Mouse (Mus musculus): ENCODE data around the gene Col3a1. TPM values are rescaled to one million over a fixed set of nuclear protein-coding genes. Genes with fewer than 3 reads are reported as not detected.

Gene Col3a1
- 2,310 and 2,896 TPM in 2 replicates for polyA plus RNA-seq (2015; fragmentation: Nextera tagmentation; extraction: Ambion mirVana)

GRCm38 (mm10) chr1:45311388-45311787 is at the start of gene Col3a1:
Gene Col3a1, plus strand, starts transcription at chr1:45311538.

Small RNA genes lying within 50 kb of the gene (microRNA-seq; reads per million reads assigned to microRNA genes)
- gene Gm47302, result 0.64 to 1.2 reads per million in 2 experiments

Other genes with a start within 250 kb of the Col3a1 start
- 90.2 and 107 TPM in 2 replicates for gene Col5a2, start 191.7 kb downstream of the Col3a1 start, polyA plus RNA-seq (2015; fragmentation: Nextera tagmentation; extraction: Ambion mirVana)